Mouse (Mus musculus) embryonic facial prominence, embryonic 13.5 days (tissue): ENCODE measurements around the gene 2010003K11Rik. TPM values are rescaled to one million over a fixed set of nuclear protein-coding genes. Genes with fewer than 3 reads are reported as not detected.

ENCODE experiments used
- ATAC-seq: fragments of 200-750 bp; cut with Nextera tagmentation; 2 replicates; pipeline ENCODE4 v1.8.0; 2017; ENCODE audit warnings: low read depth; ENCODE audit not compliant: insufficient number of reproducible peaks, insufficient read depth, low FRiP score, low TSS enrichment
- H3K27ac ChIP-seq: fragments of 300-500 bp; sonication (generic); 2 replicates; pipeline ENCODE4 v1.5.1; 2015; ENCODE audit warnings: moderate library complexity, mild to moderate bottlenecking, inconsistent platforms
- H3K27me3 ChIP-seq: fragments of 300-500 bp; sonication (generic); 2 replicates; pipeline ENCODE4 v1.6.1; 2015; ENCODE audit warnings: mild to moderate bottlenecking, inconsistent platforms
- H3K36me3 ChIP-seq: fragments of 300-500 bp; sonication (generic); 2 replicates; pipeline ENCODE4 v1.6.1; 2015; ENCODE audit warnings: mild to moderate bottlenecking, inconsistent platforms
- H3K4me1 ChIP-seq: fragments of 300-500 bp; sonication (generic); 2 replicates; pipeline ENCODE4 v1.6.1; 2015; ENCODE audit warnings: inconsistent platforms
- H3K4me2 ChIP-seq: fragments of 300-500 bp; sonication (generic); 2 replicates; pipeline ENCODE4 v1.6.1; 2015; ENCODE audit warnings: moderate library complexity, mild to moderate bottlenecking, inconsistent platforms
- H3K4me3 ChIP-seq: fragments of 300-500 bp; sonication (generic); 2 replicates; pipeline ENCODE4 v1.5.1; 2015; ENCODE audit warnings: mild to moderate bottlenecking, inconsistent platforms
- H3K9ac ChIP-seq: fragments of 300-500 bp; sonication (generic); 2 replicates; pipeline ENCODE4 v1.6.1; 2015; ENCODE audit warnings: mild to moderate bottlenecking, inconsistent platforms
- H3K9me3 ChIP-seq: fragments of 300-500 bp; sonication (generic); 2 replicates; pipeline ENCODE4 v1.6.1; 2016; ENCODE audit warnings: inconsistent platforms
- WGBS: fragments of 180-500 bp; shearing (Covaris S2); methylation state at CpG from one replicate; pipeline ENCODE4 v1.1.7; 2015; ENCODE audit warnings: mixed read lengths; 5-methylcytosine and 5-hydroxymethylcytosine counted together
- polyA plus RNA-seq: library from polyadenylated mRNA; unstranded; fragments of >200 nt; fragmentation: Nextera tagmentation; extraction: Ambion mirVana; gene quantifications from 2 replicates; pipeline ENCODE4 v1.2.1, GENCODE M21; 2015

Gene 2010003K11Rik
- polyA plus RNA-seq, 1 experiment from 2014 or later = not detected

DNA sequence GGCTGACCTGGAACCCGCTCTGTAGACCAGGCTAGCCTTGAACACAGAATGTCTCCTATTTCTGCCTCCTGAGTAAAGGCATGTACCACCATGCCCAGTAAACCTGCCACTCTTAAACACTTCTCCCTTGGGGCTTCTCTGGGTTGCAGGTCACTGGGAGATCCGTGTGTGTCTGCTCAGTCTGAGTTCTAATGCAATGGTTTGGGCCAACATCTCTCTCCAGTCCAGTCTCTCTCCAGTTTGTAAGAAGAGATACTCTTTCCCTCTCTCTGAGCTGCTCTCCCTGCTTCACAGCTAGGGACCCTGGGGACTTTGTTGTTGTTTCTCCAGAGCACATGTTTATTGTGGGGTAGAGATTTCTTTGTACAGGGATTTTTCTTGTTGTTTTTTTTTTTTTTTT is 17.9 kb upstream of the 2010003K11Rik start:
- H3K27me3 ChIP-seq = no peaks in the 10 kb centered on the region
- peak overlapping the region; percentile 28; the same call in 1 of the 2 replicates for H3K9ac ChIP-seq
- no peaks in the 10 kb centered on the region for H3K36me3 ChIP-seq
- H3K27ac ChIP-seq = peak overlapping the region; percentile 80
- no peak overlapping the region for H3K4me2 ChIP-seq
- no peaks in the 10 kb centered on the region for H3K9me3 ChIP-seq
- ATAC-seq = no peak
- no peak overlapping the region for H3K4me3 ChIP-seq
- 64% methylated on average over 2 of the region's 2 CpGs for WGBS
- H3K4me1 ChIP-seq = peaks cover 50% of the 10 kb centered on the region

DNA sequence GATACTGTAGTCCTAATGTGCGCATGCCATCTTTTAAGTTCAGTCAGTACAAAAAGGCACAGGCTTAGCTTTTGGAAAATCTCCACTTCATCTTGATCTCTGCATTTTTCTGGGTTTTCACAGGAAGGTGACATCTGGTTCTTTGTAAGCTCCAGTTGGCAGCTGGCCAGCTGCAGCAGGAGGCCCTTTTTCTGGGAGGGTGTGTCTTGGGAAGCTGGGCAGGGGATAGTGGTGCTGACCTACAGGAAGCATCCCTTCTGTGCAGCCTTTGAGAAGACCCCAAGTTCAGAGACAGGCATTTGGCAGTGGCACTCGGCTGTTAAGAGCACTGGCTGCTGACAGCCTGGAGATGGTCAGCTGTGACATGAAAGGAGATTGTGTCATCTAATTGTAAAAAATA is 17.4 kb upstream of the 2010003K11Rik start:
- no peak for ATAC-seq
- WGBS = 22% methylated on average over 2 of the region's 2 CpGs

DNA sequence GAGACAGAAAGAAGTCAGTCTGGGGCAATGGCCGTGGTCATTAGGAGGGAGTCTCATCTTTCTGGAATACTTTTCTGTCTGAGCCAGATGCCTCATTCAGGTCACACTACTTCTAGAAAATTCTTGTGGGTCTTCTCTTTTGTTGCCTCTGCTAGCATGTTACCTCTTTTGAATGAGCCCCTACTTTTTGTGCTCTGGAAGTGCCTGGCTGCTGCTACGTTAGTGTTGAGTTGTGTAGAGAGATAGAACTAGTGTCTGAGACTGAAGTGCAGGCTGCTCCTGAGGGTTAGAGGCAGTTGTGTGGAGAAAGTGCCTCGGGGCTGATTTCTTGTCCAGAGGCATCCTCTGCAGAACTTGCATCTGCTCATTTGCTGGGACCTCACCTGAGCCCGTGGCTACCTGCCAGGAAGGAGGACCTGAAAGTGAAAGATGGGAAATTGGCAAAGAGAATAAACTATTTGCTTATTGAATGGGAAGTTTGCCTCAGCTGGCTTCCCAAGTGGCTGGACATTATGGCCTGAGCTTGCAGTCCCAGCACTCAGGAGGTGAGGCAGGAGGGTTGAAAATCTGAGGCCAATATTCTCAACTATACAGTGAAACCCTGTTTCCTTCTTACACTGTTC is 15.0 kb upstream of the 2010003K11Rik start:
- no peak for ATAC-seq
- Histone ChIP-seq H3K36me3 (no peaks in the 10 kb centered on the region), H3K9me3 (no peaks in the 10 kb centered on the region), H3K4me1 (peaks cover 52% of the 10 kb centered on the region), H3K9ac (no peak overlapping the region), H3K4me2 (no peak overlapping the region), H3K27ac (no peak overlapping the region), H3K4me3 (no peak overlapping the region), H3K27me3 (no peaks in the 10 kb centered on the region; the same call in 1 of the 2 replicates)
- 69% methylated on average over 4 of the region's 4 CpGs for WGBS

More for the DNA sequence above, 17.4 kb upstream of the 2010003K11Rik start:
- Histone ChIP-seq H3K36me3 (no peaks in the 10 kb centered on the region), H3K9me3 (no peaks in the 10 kb centered on the region), H3K4me1 (peaks cover 51% of the 10 kb centered on the region), H3K9ac (peak overlapping the region; percentile 28), H3K4me2 (peak overlapping the region; percentile 14; the same call in 1 of the 2 replicates), H3K27ac (peak overlapping the region; percentile 80), H3K27me3 (no peaks in the 10 kb centered on the region; the same call in 1 of the 2 replicates), H3K4me3 (no peak overlapping the region)

DNA sequence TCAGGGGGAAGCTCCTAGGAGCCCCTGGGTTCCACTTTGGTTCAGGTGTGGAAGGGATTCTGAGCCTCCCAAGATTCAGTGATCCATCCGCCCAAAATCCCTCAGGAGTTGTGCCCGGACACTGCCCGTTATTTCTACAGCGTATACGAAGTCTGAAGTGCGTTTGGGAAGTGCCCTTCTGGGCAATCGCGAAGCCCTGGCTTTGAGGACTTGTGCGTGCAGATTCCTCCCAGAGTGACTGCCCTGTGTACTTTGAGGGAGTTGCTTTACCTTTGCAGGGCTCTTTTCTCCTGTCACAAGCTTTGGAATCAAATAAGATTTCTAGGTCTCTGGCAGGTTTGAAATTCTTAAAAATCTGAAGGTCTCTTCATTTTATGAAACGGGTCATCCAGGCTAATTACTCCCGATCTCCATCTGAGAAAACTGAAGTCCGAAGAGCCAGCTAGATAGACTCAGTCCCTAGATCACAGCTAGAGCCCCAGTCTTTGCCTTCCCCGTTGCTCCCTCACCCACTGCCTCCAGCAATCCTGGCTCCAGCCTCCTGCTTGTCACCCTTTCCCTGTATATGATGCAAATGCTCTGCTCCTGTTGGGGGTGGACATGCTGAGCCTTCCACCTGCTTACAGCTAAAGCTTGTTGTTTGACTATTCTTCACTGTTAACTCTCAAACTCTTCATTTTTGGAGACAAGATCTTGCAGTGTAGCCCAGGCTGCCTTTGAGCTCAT is 12.9 kb upstream of the 2010003K11Rik start:
- no peak overlapping the region for H3K27ac ChIP-seq
- ATAC-seq = no peak
- WGBS = 8% methylated on average over 13 of the region's 13 CpGs

DNA sequence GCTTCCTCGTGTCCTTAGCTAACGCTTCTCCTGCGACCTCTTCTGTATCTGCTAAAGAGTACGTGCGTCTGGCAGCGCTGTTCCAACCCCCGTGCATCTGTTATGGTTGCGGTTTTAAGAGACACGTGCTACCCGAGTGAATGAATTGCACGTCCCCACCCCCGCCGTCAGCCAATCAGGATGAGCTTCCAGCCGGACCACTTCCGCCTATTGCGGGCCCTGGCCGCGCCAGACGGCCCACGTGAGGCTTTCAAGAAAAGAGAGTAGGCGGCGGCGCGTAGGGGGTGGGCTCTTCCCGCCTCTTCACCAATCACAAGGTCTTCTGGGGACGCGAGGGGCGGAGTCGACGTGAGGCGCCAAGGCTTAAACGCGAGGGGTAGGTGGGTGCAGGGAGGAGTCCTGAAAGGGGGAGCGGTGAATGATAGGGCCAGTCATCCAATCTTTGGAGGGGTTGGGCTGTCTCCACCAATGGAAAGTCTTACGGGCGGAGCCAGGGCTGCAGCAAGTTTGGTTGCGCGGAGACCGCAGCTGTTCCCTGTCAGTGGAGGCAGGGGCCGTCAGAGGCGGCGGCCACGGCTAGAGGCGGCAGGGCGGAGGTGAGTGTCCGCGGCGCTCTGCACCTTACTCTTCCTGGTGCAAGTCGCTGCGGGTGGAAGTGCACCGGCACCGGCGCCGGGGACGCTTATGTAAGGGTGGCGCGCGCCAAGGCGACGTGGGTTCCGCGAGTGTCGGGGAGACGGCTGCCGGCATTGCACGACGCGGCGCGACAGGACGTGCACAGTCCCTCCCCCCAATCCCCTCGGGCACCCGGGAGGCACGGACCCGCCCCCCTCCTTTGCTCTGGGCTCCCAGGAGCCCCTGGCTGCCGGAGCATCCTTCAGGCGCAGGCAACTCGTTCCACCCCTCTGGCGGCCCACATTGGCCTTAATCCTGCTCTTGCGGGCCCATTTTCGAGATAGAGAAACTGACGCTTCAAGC is 11.9 kb upstream of the 2010003K11Rik start, which contains the start of gene Pcx:
Pcx (plus strand) TSS at position 487 of the 978 bp plus-strand sequence.
- ATAC-seq = peak; percentile 99
- Histone ChIP-seq H3K4me1 (peaks cover 24% of the 10 kb centered on the region), H3K9ac (peak within 1 kb of the TSS; percentile 74), H3K27ac (peak within 1 kb of the TSS; percentile 44; the same call in 1 of the 2 replicates), H3K36me3 (no peaks in the 10 kb centered on the region), H3K4me2 (peak within 1 kb of the TSS; percentile 89), H3K27me3 (no peaks in the 10 kb centered on the region; the same call in 1 of the 2 replicates), H3K9me3 (no peaks in the 10 kb centered on the region), H3K4me3 (peak within 1 kb of the TSS; percentile 66)
- under 1% methylated on average over 82 of the region's 82 CpGs for WGBS

More for the DNA sequence above, 12.9 kb upstream of the 2010003K11Rik start:
- no peaks in the 10 kb centered on the region for H3K9me3 ChIP-seq
- no peaks in the 10 kb centered on the region; the same call in 1 of the 2 replicates for H3K27me3 ChIP-seq
- no peaks in the 10 kb centered on the region for H3K36me3 ChIP-seq
- H3K9ac ChIP-seq = peak overlapping the region; percentile 74
- peak overlapping the region; percentile 66 for H3K4me3 ChIP-seq
- peak overlapping the region; percentile 89 for H3K4me2 ChIP-seq
- H3K4me1 ChIP-seq = peaks cover 34% of the 10 kb centered on the region

DNA sequence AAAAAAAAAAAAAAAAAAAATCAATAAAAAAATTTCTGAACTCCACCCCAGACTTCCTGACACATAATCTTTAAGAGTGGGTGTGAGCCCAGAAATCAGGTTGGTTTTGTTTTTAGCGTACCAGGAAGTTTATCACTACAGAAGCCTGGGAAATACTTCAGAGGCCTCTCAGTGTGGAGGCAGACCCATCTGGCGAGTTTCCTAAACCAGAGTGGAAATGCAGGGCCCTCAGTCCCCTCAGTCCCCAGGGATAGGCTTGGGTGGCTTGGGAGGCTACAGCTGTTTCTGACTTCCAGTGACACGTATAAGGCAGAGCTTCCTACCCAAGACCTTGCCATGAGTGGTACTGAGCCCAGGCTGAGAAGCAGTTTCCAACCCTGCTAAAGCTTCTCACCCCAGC is 9.4 kb upstream of the 2010003K11Rik start:
- H3K36me3 ChIP-seq = no peaks in the 10 kb centered on the region
- H3K27ac ChIP-seq = no peak overlapping the region
- H3K9ac ChIP-seq = no peak overlapping the region
- WGBS = 72% methylated on average over 3 of the region's 3 CpGs
- H3K4me2 ChIP-seq = no peak overlapping the region
- H3K27me3 ChIP-seq = no peaks in the 10 kb centered on the region; the same call in 1 of the 2 replicates
- H3K4me3 ChIP-seq = no peak overlapping the region
- ATAC-seq = no peak
- H3K4me1 ChIP-seq = peaks cover 16% of the 10 kb centered on the region
- no peaks in the 10 kb centered on the region for H3K9me3 ChIP-seq

DNA sequence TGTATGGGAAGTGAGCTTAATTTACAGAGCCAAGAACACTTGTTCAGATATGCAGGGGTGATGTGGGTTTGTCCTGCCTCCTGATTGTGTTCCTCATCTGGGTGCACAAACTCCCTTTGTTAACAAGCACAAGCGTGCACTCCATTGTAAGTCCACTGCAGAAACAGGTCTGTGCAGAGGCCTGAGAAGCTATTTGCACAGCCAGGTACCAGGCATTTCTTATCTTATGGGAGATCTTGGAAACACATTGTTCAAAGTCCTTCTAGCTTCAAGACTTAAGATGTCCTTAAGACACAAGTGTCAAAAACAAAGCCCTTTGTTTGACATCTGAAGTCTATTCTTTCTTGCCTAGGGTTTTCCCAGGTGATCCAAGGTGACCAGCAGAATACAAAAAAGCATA is 6.4 kb upstream of the 2010003K11Rik start:
- H3K27me3 ChIP-seq = no peaks in the 10 kb centered on the region
- H3K4me3 ChIP-seq = no peak overlapping the region
- WGBS = 96% methylated on average over 1 of the region's 1 CpGs
- H3K9me3 ChIP-seq = no peaks in the 10 kb centered on the region
- no peak overlapping the region for H3K27ac ChIP-seq
- H3K36me3 ChIP-seq = no peaks in the 10 kb centered on the region
- no peak overlapping the region for H3K4me2 ChIP-seq
- H3K9ac ChIP-seq = no peak overlapping the region
- H3K4me1 ChIP-seq = peaks cover 6% of the 10 kb centered on the region
- ATAC-seq = no peak

DNA sequence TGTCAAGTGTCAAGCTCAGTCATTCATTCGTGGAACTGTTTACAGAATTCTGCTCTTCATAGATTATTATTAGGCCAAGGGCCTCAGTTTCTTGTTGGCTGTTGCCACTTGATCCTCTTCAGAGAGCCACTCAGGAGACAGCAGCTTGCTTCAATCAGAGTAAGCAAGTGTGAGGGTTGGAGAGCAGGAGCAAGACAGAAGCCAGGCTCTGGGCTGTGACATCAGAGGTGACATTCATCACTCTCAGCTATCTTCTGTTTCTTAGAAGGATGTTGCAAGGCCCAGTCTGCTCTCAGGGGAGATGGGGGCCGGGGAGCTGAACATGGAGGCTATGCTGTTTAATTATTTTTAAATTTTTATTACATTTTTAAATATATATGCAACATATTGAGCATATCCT is 4.3 kb upstream of the 2010003K11Rik start:
- H3K4me1 ChIP-seq = peaks cover 5% of the 10 kb centered on the region; the same call in 1 of the 2 replicates
- 68% methylated on average over 2 of the region's 2 CpGs for WGBS
- ATAC-seq = no peak

DNA sequence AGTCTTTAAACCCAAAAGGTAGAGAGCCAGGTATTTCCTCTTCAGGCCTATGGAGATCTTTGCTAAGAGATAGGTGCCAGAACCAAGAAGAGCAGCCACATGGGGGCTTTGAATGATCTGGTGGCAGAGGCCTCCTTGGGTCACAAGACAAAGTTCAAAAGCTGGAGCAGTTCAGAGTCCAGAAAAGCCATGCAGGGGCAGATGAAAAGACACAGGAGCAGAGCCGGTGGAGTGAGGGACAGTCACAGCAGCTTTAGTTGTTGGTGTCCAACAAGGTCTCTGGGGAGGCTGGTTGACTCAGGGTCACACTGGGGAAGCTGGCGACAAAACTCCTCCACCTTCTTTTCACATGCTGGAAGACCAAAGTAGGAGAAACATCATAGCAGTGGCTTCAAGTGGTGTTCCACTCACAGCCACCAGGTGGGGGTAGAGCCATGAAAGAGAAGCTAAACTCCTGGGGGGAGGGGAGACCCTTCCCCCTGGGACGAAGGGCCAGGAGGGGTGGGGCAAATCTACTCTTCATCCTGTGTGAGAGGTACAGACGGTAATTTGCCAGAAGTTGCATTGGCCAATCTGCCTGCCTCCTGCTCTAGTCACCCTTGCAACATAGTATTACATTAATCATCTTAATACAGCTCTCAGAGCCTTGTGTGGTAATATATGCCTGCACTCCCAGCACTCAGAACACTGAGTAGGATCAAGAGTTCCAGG is 965 bp downstream of the 2010003K11Rik start:
- Histone ChIP-seq H3K4me3 (no peak overlapping the region), H3K9ac (no peak overlapping the region), H3K36me3 (no peaks in the 10 kb centered on the region), H3K27ac (no peak overlapping the region), H3K4me2 (peak overlapping the region; percentile 31), H3K4me1 (peaks cover 7% of the 10 kb centered on the region; the same call in 1 of the 2 replicates), H3K9me3 (no peaks in the 10 kb centered on the region), H3K27me3 (no peaks in the 10 kb centered on the region)
- WGBS = 6% methylated on average over 4 of the region's 4 CpGs
- no peak for ATAC-seq

More for the DNA sequence above, 4.3 kb upstream of the 2010003K11Rik start:
- Histone ChIP-seq H3K36me3 (no peaks in the 10 kb centered on the region), H3K4me3 (no peak overlapping the region), H3K9ac (0 out of 2 replicates have a peak overlapping the region, but pooled peaks have one; percentile 6), H3K27me3 (no peaks in the 10 kb centered on the region), H3K9me3 (no peaks in the 10 kb centered on the region), H3K27ac (no peak overlapping the region), H3K4me2 (no peak overlapping the region)

DNA sequence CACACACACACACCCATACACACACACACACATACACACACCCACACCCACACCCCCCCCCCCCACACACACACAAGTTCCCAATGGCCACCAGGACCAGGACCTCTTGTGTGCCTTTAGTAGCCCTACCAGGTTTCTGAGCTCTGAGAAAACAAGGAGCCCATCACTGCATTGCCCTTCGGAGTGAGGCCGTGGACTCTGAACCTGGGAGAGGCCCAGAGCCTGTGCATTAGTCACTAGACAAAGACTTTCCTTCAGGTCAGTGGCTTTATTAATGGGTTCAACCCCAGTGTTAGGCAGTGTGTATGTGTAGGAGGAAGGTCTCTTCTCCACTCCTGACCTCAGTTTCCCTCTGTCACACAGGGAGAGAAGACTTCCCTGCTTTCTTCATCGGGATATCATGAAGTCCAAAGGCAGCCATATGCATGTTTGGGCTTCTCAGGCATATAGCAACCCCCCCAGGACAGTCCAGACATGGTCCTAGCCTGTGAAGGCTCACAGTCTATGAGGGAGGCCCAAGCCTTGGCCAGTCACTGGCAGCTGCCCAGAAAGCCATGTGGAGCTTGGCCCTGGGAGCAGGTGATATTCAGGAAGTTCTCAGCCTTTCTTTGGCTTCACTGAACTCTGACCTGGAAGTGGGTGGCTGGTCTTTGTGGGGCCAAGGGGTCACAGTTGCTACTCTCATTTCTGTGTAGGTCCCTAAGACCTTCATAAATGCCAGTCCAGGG is 1.7 kb downstream of the 2010003K11Rik start:
- no peak overlapping the region for H3K4me3 ChIP-seq

More for the DNA sequence above, 1.7 kb downstream of the 2010003K11Rik start:
- H3K36me3 ChIP-seq = no peaks in the 10 kb centered on the region
- peaks cover 7% of the 10 kb centered on the region; the same call in 1 of the 2 replicates for H3K4me1 ChIP-seq
- no peaks in the 10 kb centered on the region for H3K9me3 ChIP-seq
- H3K27me3 ChIP-seq = no peaks in the 10 kb centered on the region
- H3K9ac ChIP-seq = no peak overlapping the region
- 87% methylated on average over 3 of the region's 3 CpGs for WGBS
- no peak for ATAC-seq
- no peak overlapping the region for H3K4me2 ChIP-seq
- no peak overlapping the region for H3K27ac ChIP-seq
